Mouse (Mus musculus) CH12.LX (cell line): Measurements from ENCODE around the gene Gpr6. TPM values are rescaled to one million over a fixed set of nuclear protein-coding genes. Genes with fewer than 3 reads are reported as not detected.

Experiments
- DNase-seq: peaks from one replicate; pipeline ENCODE4 v3.0.0-alpha.2; 2013; ENCODE audit errors: extremely low read depth
- H3K27ac ChIP-seq: 2 replicates; pipeline ENCODE4 v1.5.1; 2012; ENCODE audit warnings: low read depth, mild to moderate bottlenecking, control low read depth, moderate library complexity; ENCODE audit not compliant: insufficient read depth
- H3K27me3 ChIP-seq: replicated peaks from 2 replicates; pipeline ENCODE3; 2012; ENCODE audit warnings: inconsistent platforms
- H3K36me3 ChIP-seq, 2 experiments: replicated peaks in 1 of 2; 2 replicates each; pipeline versions ENCODE3 to v1.6.1; 2012; ENCODE audit warnings: inconsistent platforms in 1 of 2, low read length in 1 of 2, mild to moderate bottlenecking in 1 of 2, mixed read lengths in 1 of 2, moderate library complexity in 1 of 2; ENCODE audit not compliant: control insufficient read depth in 1 of 2, insufficient read depth in 1 of 2
- H3K4me1 ChIP-seq, 2 experiments: 2 replicates each; pipeline ENCODE4 v1.6.1; 2012; ENCODE audit warnings: inconsistent platforms in 1 of 2, moderate library complexity in 1 of 2; ENCODE audit not compliant: insufficient read depth in 2 of 2, control insufficient read depth in 1 of 2
- H3K4me2 ChIP-seq: 2 replicates; pipeline ENCODE4 v1.6.1; 2012; ENCODE audit warnings: low read depth, mild to moderate bottlenecking, control low read depth; ENCODE audit not compliant: poor library complexity, insufficient read depth, severe bottlenecking
- H3K4me3 ChIP-seq, 3 experiments: fragments of 150-350 bp in 1 of 3; sonication (generic) in 1 of 3; replicated peaks in 1 of 3; 2 replicates each; pipeline versions ENCODE3 to v1.5.1; 2011 to 2012; ENCODE audit warnings: low read depth in 2 of 3, low read length in 2 of 3, mild to moderate bottlenecking in 2 of 3, moderate library complexity in 2 of 3, control low read depth in 1 of 3, improper control_type of control experiment in 1 of 3, inconsistent platforms in 1 of 3, mixed read lengths in 1 of 3; ENCODE audit not compliant: poor library complexity in 1 of 3
- H3K79me2 ChIP-seq: replicated peaks from 2 replicates; pipeline ENCODE4 v1.6.1; 2012; ENCODE audit warnings: mild to moderate bottlenecking, moderate library complexity; ENCODE audit not compliant: control insufficient read depth, poor library complexity, insufficient read depth, severe bottlenecking; ENCODE audit errors: extremely low read depth
- H3K9ac ChIP-seq: 2 replicates; pipeline ENCODE4 v1.6.1; 2012; ENCODE audit warnings: low read depth, mild to moderate bottlenecking, control low read depth, moderate library complexity; ENCODE audit not compliant: insufficient read depth
- H3K9me3 ChIP-seq: replicated peaks from 2 replicates; pipeline ENCODE3; 2012; ENCODE audit warnings: low read length, inconsistent platforms, mixed read lengths
- CHD1 ChIP-seq: IDR thresholded peaks from 2 replicates; pipeline ENCODE4 v1.6.1; 2012; ENCODE audit warnings: low read depth, low read length, improper control_type of control experiment, inconsistent platforms
- CHD2 ChIP-seq: IDR thresholded peaks from 2 replicates; pipeline ENCODE4 v1.6.1; 2011; ENCODE audit warnings: low read length, improper control_type of control experiment
- CTCF ChIP-seq, 2 experiments: IDR thresholded peaks in 1 of 2; conservative IDR thresholded peaks in 1 of 2; 2 replicates each; pipeline ENCODE4 v1.5.1; 2011 to 2012; ENCODE audit warnings: low read depth in 2 of 2, low read length in 2 of 2, improper control_type of control experiment in 1 of 2, inconsistent platforms in 1 of 2, mild to moderate bottlenecking in 1 of 2, moderate library complexity in 1 of 2
- E2F4 ChIP-seq: IDR thresholded peaks from 2 replicates; pipeline ENCODE4 v1.6.1; 2011; ENCODE audit warnings: low read depth, low read length, improper control_type of control experiment; ENCODE audit not compliant: insufficient replicate concordance
- ELF1 ChIP-seq: IDR thresholded peaks from 2 replicates; pipeline ENCODE4 v1.6.1; 2014; ENCODE audit warnings: low read depth, mild to moderate bottlenecking, inconsistent platforms, low read length, improper control_type of control experiment
- EP300 ChIP-seq: IDR thresholded peaks from 2 replicates; pipeline ENCODE4 v1.6.1; 2011; ENCODE audit warnings: low read length, improper control_type of control experiment
- ETS1 ChIP-seq: conservative IDR thresholded peaks from 2 replicates; pipeline ENCODE4 v1.6.1; 2012; ENCODE audit warnings: low read depth, mild to moderate bottlenecking, inconsistent platforms, low read length, improper control_type of control experiment, moderate library complexity
- GABPA ChIP-seq: IDR thresholded peaks from 2 replicates; pipeline ENCODE4 v1.6.1; 2012; ENCODE audit warnings: low read depth, low read length, improper control_type of control experiment, inconsistent platforms; ENCODE audit not compliant: insufficient replicate concordance
- HCFC1 ChIP-seq: IDR thresholded peaks from 2 replicates; pipeline ENCODE4 v1.6.1; 2012; ENCODE audit warnings: low read depth, mild to moderate bottlenecking, inconsistent platforms, low read length, improper control_type of control experiment
- IRF4 ChIP-seq: IDR thresholded peaks from 2 replicates; pipeline ENCODE4 v1.6.1; 2014; ENCODE audit warnings: low read depth, mild to moderate bottlenecking, inconsistent platforms, low read length, improper control_type of control experiment
- JUN ChIP-seq: IDR thresholded peaks from 2 replicates; pipeline ENCODE4 v1.6.1; 2011; ENCODE audit warnings: low read depth, mild to moderate bottlenecking, low read length, improper control_type of control experiment, moderate library complexity; ENCODE audit not compliant: insufficient read depth
- KAT2A ChIP-seq: IDR thresholded peaks from 2 replicates; pipeline ENCODE4 v1.6.1; 2012; ENCODE audit warnings: low read length, improper control_type of control experiment, inconsistent platforms; ENCODE audit not compliant: insufficient replicate concordance
- MAFK ChIP-seq: IDR thresholded peaks from 2 replicates; pipeline ENCODE4 v1.6.1; 2011; ENCODE audit warnings: low read length, improper control_type of control experiment; ENCODE audit not compliant: insufficient replicate concordance
- MAZ ChIP-seq: IDR thresholded peaks from 2 replicates; pipeline ENCODE4 v1.6.1; 2012; ENCODE audit warnings: low read depth, mild to moderate bottlenecking, inconsistent platforms, low read length, improper control_type of control experiment, moderate library complexity
- MEF2A ChIP-seq: IDR thresholded peaks from 2 replicates; pipeline ENCODE4 v1.6.1; 2014; ENCODE audit warnings: low read depth, mild to moderate bottlenecking, inconsistent platforms, low read length, improper control_type of control experiment, borderline replicate concordance
- MXI1 ChIP-seq: IDR thresholded peaks from 2 replicates; pipeline ENCODE4 v1.6.1; 2011; ENCODE audit warnings: mild to moderate bottlenecking, low read depth, low read length, improper control_type of control experiment
- PAX5 ChIP-seq: IDR thresholded peaks from 2 replicates; pipeline ENCODE4 v1.6.1; 2012; ENCODE audit warnings: low read length, inconsistent platforms, mixed read lengths
- POLR2A ChIP-seq: IDR thresholded peaks from 2 replicates; pipeline ENCODE4 v1.6.1; 2011; ENCODE audit warnings: low read depth, mild to moderate bottlenecking, improper control_type of control experiment, low read length
- POLR2AphosphoS2 ChIP-seq: IDR thresholded peaks from 2 replicates; pipeline ENCODE4 v1.6.1; 2011; ENCODE audit warnings: low read depth, low read length, improper control_type of control experiment
- RAD21 ChIP-seq: IDR thresholded peaks from 2 replicates; pipeline ENCODE4 v1.6.1; 2011; ENCODE audit warnings: low read depth, mild to moderate bottlenecking, low read length, improper control_type of control experiment, moderate library complexity
- RCOR1 ChIP-seq: conservative IDR thresholded peaks from 2 replicates; pipeline ENCODE4 v1.6.1; 2012; ENCODE audit warnings: low read depth, mild to moderate bottlenecking, inconsistent platforms, low read length, improper control_type of control experiment
- SIN3A ChIP-seq: IDR thresholded peaks from 2 replicates; pipeline ENCODE4 v1.6.1; 2012; ENCODE audit warnings: low read length, improper control_type of control experiment, inconsistent platforms
- TBP ChIP-seq: conservative IDR thresholded peaks from 2 replicates; pipeline ENCODE4 v1.6.1; 2011; ENCODE audit warnings: low read depth, low read length, improper control_type of control experiment
- TCF12 ChIP-seq: IDR thresholded peaks from 2 replicates; pipeline ENCODE4 v1.6.1; 2014; ENCODE audit warnings: low read depth, mild to moderate bottlenecking, inconsistent platforms, low read length, improper control_type of control experiment
- UBTF ChIP-seq: IDR thresholded peaks from 2 replicates; pipeline ENCODE4 v1.6.1; 2012; ENCODE audit warnings: low read depth, mild to moderate bottlenecking, inconsistent platforms, low read length, improper control_type of control experiment, moderate library complexity
- ZC3H11A ChIP-seq: IDR thresholded peaks from 2 replicates; pipeline ENCODE4 v1.6.1; 2012; ENCODE audit warnings: low read depth, mild to moderate bottlenecking, inconsistent platforms, low read length, improper control_type of control experiment
- ZMIZ1 ChIP-seq: IDR thresholded peaks from 2 replicates; pipeline ENCODE4 v1.6.1; 2012; ENCODE audit warnings: low read depth, mild to moderate bottlenecking, inconsistent platforms, low read length, improper control_type of control experiment
- dilution Hi-C: fragments of 300-500 bp; cut with MboI; formaldehyde crosslinking; loops from 2 replicates; pipeline ENCODE4 v1.14.3; 2020; ENCODE audit warnings: low sequenced_read_pairs; ENCODE audit not compliant: extremely low pct_unique_long_range_greater_than_20kb, extremely low pct_ligation_motif_present
- in situ Hi-C: fragments of 300-500 bp; cut with MboI; formaldehyde crosslinking; loops from 3 replicates; pipeline ENCODE4 v1.14.3; 2019; ENCODE audit warnings: low sequenced_read_pairs, low pct_ligation_motif_present, low pct_unique_long_range_greater_than_20kb, mixed read lengths
- polyA plus RNA-seq: library from polyadenylated mRNA; unstranded; fragments of >175 nt; gene quantifications from 2 replicates; pipeline ENCODE4 v1.2.1, GENCODE M21; 2012; ENCODE audit warnings: low read depth; ENCODE audit not compliant: insufficient read length
- total RNA-seq, 2 experiments: library from RNA; depleted of rRNA; stranded (reverse); fragments of 300-350 nt in 1 of 2; fragments of >200 nt in 1 of 2; gene quantifications; 2 replicates each; pipeline ENCODE4 v1.2.3; 2012 to 2014

Gpr6 gene
- total and polyA plus RNA-seq, 3 experiments, result not detected

DNA sequence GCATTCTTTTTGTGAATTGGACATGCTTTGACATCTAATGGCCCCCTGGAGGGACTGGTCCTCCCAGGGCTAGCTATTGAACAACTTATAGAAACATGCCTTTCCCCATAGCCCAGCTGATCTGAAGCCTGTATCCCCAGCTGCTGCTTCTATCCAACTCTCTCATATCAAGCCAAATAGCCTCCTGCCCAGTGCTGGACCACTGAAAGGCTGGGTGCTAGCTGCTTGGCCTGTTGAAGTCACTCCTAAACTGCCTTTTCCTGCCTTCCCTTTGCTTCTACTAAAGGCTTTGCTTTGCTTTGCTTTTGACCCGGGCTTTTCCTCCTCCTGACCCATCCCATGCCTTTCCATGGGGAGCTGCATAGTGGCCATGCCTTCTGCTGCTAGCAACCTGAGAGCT is 47.7 kb downstream of the Gpr6 start:
- H3K4me3 ChIP-seq, result no peak overlapping the region
- no peaks in the 10 kb centered on the region for H3K36me3 ChIP-seq
- DNase-seq, result no peak
- dilution Hi-C loops, result no loop called here
- no peak for TF ChIP-seq JUN
- TF ChIP-seq MAZ, result no peak
- no peak for TF ChIP-seq E2F4
- TF ChIP-seq ELF1, result no peak
- no peak for TF ChIP-seq MAFK
- no peak for TF ChIP-seq ETS1
- no peak for TF ChIP-seq UBTF
- no peak for TF ChIP-seq SIN3A
- no peak for TF ChIP-seq TCF12
- TF ChIP-seq KAT2A, result no peak
- TF ChIP-seq RAD21, result no peak
- no peak for TF ChIP-seq HCFC1
- TF ChIP-seq ZC3H11A, result no peak
- no peak for TF ChIP-seq RCOR1
- no peak for TF ChIP-seq ZMIZ1
- no peak for TF ChIP-seq MEF2A
- TF ChIP-seq GABPA, result no peak
- no peak for TF ChIP-seq IRF4
- TF ChIP-seq, all 38 proteins: peak for 0
- Histone ChIP-seq H3K27ac (no peak overlapping the region), H3K4me2 (no peak overlapping the region), H3K79me2 (no peaks in the 10 kb centered on the region), H3K9me3 (no peaks in the 10 kb centered on the region), H3K27me3 (no peaks in the 10 kb centered on the region), H3K9ac (no peak overlapping the region), H3K4me1 (peaks cover 0 to 23% of the 10 kb centered on the region in 2 experiments; a peak in 2 of 4 replicates)
- in situ Hi-C loops, result loop anchor here (25.0 kb wide), 1 partner anchor 388 kb away; no protein-coding TSS in a partner anchor

- dilution Hi-C loops (no loop called here), in situ Hi-C loops (loop anchor here (25.0 kb wide), 1 partner anchor 390 kb away; no protein-coding TSS in a partner anchor)
- TF ChIP-seq EP300, result no peak
- TF ChIP-seq ELF1, result no peak
- TF ChIP-seq IRF4, result no peak
- TF ChIP-seq MAZ, result no peak
- TF ChIP-seq CHD2, result no peak
- TF ChIP-seq POLR2A, result no peak
- no peak for TF ChIP-seq MXI1
- no peak for TF ChIP-seq CHD1
- no peak for TF ChIP-seq RCOR1
- TF ChIP-seq ZC3H11A, result no peak
- no peak for TF ChIP-seq POLR2AphosphoS2
- no peak for TF ChIP-seq TBP
- TF ChIP-seq UBTF, result no peak
- no peak for TF ChIP-seq MAFK
- no peak for TF ChIP-seq PAX5
- no peak for TF ChIP-seq CTCF (conservative IDR thresholded peaks at IDR 0.05 in 1 of 2, IDR thresholded peaks at IDR 0.05 in 1 of 2; ENCODE audit: low read depth in 2 of 2, low read length in 2 of 2)
- no peak for TF ChIP-seq RAD21
- no peak for DNase-seq
- no peaks in the 10 kb centered on the region for H3K9me3 ChIP-seq
- H3K4me1 ChIP-seq, result peaks cover 0 to 17% of the 10 kb centered on the region in 2 experiments; a peak in 2 of 4 replicates
- H3K27ac ChIP-seq, result no peak overlapping the region
- H3K36me3 ChIP-seq, result no peaks in the 10 kb centered on the region
- no peak overlapping the region for H3K4me3 ChIP-seq
- no peaks in the 10 kb centered on the region for H3K27me3 ChIP-seq
- no peaks in the 10 kb centered on the region for H3K79me2 ChIP-seq
- H3K4me2 ChIP-seq, result no peak overlapping the region
- H3K9ac ChIP-seq, result no peak overlapping the region
Measured at GRCm38 (mm10) chr10:41022226-41022625, 49.9 kb downstream of the Gpr6 start.
